Mouse (Mus musculus) CD4-positive naive resting alpha-beta T cell, adult 57 days (primary cell): Measurements from ENCODE around the gene Jtb. TPM values are rescaled to one million over a fixed set of nuclear protein-coding genes. Genes with fewer than 3 reads are reported as not detected.

ENCODE experiments used
- total RNA-seq: library from RNA; stranded (reverse); gene quantifications from one replicate; pipeline ENCODE4 v1.2.4, GENCODE M21; 2023

Jtb gene
- total RNA-seq: 75.2 TPM

DNA sequence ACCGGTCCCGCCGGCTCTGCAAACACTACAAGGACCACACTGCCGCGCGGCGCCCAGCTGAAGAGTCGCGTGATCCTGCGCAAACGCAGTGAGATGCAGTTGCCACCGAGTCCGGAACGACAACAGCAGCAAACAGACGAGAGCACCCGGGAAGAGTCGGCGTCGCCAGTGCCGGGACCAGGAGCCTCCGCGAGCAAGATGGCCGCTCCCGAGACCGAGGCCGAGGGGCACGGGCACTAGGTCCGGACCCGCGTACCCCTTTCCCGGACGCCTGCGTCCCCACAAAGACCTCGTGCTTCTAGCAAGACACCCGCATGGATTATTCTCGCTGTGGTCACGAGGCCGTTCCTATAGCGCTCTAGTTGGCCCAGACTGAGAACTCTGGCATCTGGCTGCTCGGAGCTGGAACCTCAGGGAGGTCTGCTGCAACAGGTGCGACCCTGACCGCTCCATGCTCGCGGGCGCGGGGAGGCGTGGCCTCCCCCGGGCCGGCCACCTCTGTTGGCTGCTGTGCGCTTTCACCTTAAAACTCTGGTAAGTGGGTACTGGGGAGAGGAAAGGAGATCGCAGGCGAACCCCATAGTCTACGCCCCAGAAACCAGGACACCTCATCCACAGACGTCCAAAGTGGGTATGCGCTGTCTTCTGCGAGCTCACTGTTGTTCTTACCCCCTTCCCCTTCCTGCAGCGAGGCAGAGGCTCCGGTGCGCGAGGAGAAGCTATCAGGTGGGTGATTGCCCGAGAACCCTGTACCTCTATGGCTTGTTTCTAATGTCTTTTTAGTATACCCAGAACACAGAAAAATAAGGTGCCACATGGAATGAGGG lies at the start of gene Jtb:
Gene Jtb, plus strand, starts transcription at position 91 of the 827 bp plus-strand sequence.

DNA sequence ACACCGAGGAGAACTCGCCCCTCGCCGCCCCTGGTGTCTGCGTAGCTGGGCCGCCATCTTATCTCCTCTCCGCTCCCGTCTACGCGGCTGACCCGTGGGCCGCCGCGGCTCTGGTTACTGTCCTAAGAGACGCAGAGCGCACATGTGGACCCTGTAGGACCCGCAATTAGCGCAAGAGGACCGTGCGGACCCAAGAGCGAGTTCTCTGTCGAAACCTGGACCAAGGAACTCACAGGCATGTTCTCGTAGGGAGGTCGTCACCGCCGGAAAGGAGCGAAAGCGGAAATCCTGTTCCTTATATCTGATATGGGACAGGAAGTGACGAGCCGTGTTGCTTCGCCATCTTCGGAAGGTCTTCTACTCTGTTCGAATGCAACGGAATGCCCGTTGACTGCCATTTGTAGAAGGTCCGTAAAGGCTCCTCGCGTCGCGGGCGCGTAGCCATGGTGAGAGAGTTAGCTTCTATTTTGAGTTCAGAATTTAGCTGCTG lies 18.0 kb upstream of the Jtb start, which contains the start of the genes Rps27 and Rab13:
Gene Rps27, minus strand, starts transcription at position 275 of the 490 bp plus-strand sequence.
Gene Rab13, plus strand, starts transcription at position 319 of the 490 bp plus-strand sequence.

GRCm38 (mm10) chr3:90242984-90243775 lies 11.8 kb downstream of the Jtb start, which contains the start of gene Creb3l4:
Creb3l4 (minus strand) TSS chr3:90243512.

GRCm38 (mm10) chr3:90247960-90248745 lies 16.8 kb downstream of the Jtb start, which contains the start of gene Slc39a1:
Slc39a1 (plus strand) TSS chr3:90248172.

GRCm38 (mm10) chr3:90253653-90254418 lies 22.4 kb downstream of the Jtb start, which contains the start of gene Crtc2:
Crtc2 (plus strand) TSS chr3:90254163.

DNA sequence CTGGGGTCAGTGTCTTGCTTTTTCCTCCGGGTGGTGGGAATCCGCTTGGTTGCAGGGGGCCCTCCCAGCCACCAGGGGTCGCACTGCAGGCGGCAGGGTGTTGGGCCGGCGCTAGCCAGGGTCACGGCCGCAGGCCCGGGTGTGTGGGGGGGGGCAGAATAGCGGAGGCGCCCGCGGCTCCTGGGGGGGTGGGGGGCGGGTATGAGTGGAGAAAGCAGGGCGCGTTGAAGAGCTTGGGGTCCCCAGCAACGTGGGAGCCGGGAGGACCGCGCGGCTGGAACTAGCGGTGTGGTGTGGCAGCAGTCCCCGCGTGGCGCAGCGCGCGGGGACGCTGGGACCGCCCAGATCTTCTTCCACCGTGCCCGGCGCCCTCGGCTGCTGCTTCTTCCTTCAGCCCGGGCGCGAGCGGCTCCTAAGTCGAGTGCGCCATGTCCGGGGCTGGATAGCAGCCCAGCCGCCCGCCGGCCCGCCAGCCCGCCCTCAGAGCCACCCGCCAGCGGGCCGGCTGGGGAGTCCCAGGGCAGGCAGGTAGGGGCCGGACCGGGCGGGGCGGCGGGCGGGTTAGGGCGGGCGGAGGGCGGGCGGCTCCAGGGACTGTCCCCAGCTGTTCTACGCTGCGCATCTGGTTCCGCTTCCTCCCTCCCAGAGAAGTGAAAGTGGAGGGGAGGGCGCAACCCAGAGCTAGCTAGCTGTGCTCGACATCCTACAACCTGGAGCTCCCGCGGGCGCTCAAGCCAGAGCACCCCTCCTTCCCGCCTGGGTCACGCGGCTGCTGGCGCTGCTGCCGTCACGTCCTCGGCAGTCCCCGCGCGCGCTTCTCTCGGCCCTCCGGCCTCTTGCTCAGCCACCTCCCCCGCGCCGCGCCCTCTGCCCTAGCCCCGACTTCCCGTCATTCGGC lies 33.9 kb downstream of the Jtb start, which contains the start of gene Dennd4b:
Gene Dennd4b, plus strand, starts transcription at position 152 of the 898 bp plus-strand sequence.

Other genes starting within 250 kb of the Jtb start
- gene Hax1, start 232.8 kb upstream of the Jtb start, total RNA-seq: 58.9 TPM
- 96.2 TPM for gene 4933434E20Rik, start 180.0 kb upstream of the Jtb start, total RNA-seq
- gene Ubap2l, start 179.0 kb upstream of the Jtb start, total RNA-seq: 246 TPM
- gene Tpm3, start 158.9 kb upstream of the Jtb start, total RNA-seq: 627 TPM
- 0.95 TPM for gene Nup210l, start 127.5 kb upstream of the Jtb start, total RNA-seq
- gene Rps27, start 17.9 kb upstream of the Jtb start, total RNA-seq: 11,754 TPM
- 1.2 TPM for gene Rab13, start 17.9 kb upstream of the Jtb start, total RNA-seq
- not detected for gene Creb3l4, start 11.9 kb downstream of the Jtb start, total RNA-seq
- gene Slc39a1, start 16.6 kb downstream of the Jtb start, total RNA-seq: 22.3 TPM
- gene Crtc2, start 22.6 kb downstream of the Jtb start, total RNA-seq: 123 TPM
- gene Dennd4b, start 33.6 kb downstream of the Jtb start, total RNA-seq: 67.2 TPM
- 122 TPM for gene Gatad2b, start 61.6 kb downstream of the Jtb start, total RNA-seq
- gene Slc27a3, start 158.3 kb downstream of the Jtb start, total RNA-seq: 1.3 TPM
- gene Ints3, start 202.0 kb downstream of the Jtb start, total RNA-seq: 52.6 TPM
- 1.6 TPM for gene Npr1, start 234.3 kb downstream of the Jtb start, total RNA-seq
- gene Ilf2, start 244.5 kb downstream of the Jtb start, total RNA-seq: 84.0 TPM